Mouse (Mus musculus): ENCODE results near the gene Mto1. TPM values are rescaled to one million over a fixed set of nuclear protein-coding genes. Genes with fewer than 3 reads are reported as not detected.
"Not testable (repeated sequence)": the region's sequence is repeated elsewhere in the genome, so short reads cannot be mapped to it uniquely, and the experiment has no call there.

Gene Mto1
- total RNA-seq, 2 experiments from 2014 or later: 23.9 to 25.2 TPM

- intact Hi-C loops (cut with DNase I): no loop called here
- no peak for DNase-seq (ENCODE audit: low spot score in 2 of 2)
Measured at GRCm38 (mm10) chr9:78474771-78475382, 26.9 kb downstream of the Mto1 start.

GRCm38 (mm10) chr9:78475383-78475780 lies 27.4 kb downstream of the Mto1 start:
- intact Hi-C loops (cut with DNase I): no loop called here
- no peak for DNase-seq (ENCODE audit: low spot score in 2 of 2)

- intact Hi-C loops (cut with DNase I): no loop called here
Measured at GRCm38 (mm10) chr9:78475873-78476272, 27.9 kb downstream of the Mto1 start.

GRCm38 (mm10) chr9:78476531-78477020 lies 28.6 kb downstream of the Mto1 start:
- DNase-seq (ENCODE audit: low spot score in 2 of 2): no peak
- intact Hi-C loops (cut with DNase I): no loop called here

More at GRCm38 (mm10) chr9:78475873-78476272, 27.9 kb downstream of the Mto1 start:
- DNase-seq (ENCODE audit: low spot score in 2 of 2): no peak

- intact Hi-C loops (cut with DNase I): no loop called here
- DNase-seq (ENCODE audit: low spot score in 2 of 2): no peak
Measured at GRCm38 (mm10) chr9:78477021-78477551, 29.1 kb downstream of the Mto1 start.

GRCm38 (mm10) chr9:78478009-78478605 lies 30.1 kb downstream of the Mto1 start:
- intact Hi-C loops (cut with DNase I); DNase-seq (ENCODE audit: low spot score in 2 of 2): not testable (repeated sequence)

GRCm38 (mm10) chr9:78479308-78479707 lies 31.3 kb downstream of the Mto1 start:
- DNase-seq (ENCODE audit: low spot score in 2 of 2); intact Hi-C loops (cut with DNase I): not testable (repeated sequence)

- intact Hi-C loops (cut with DNase I): loop anchor here (2.0 kb wide), 2 partner anchors 47 to 73 kb away; no protein-coding TSS in a partner anchor
- DNase-seq (ENCODE audit: low spot score in 2 of 2): not testable (repeated sequence)
Measured at GRCm38 (mm10) chr9:78480227-78480626, 32.2 kb downstream of the Mto1 start.

GRCm38 (mm10) chr9:78480706-78481358 lies 32.8 kb downstream of the Mto1 start:
- peak; percentile 79 for DNase-seq (ENCODE audit: low spot score in 2 of 2)
- intact Hi-C loops (cut with DNase I): loop anchor here (2.0 kb wide), 2 partner anchors 46 to 72 kb away; no protein-coding TSS in a partner anchor

- peak; percentile 93 to 94 for DNase-seq (ENCODE audit: low spot score in 2 of 2)
- intact Hi-C loops (cut with DNase I): loop anchor here (2.0 kb wide), 2 partner anchors 45 to 71 kb away; no protein-coding TSS in a partner anchor
Measured at GRCm38 (mm10) chr9:78481423-78482331, 33.7 kb downstream of the Mto1 start.

- DNase-seq (ENCODE audit: low spot score in 2 of 2): no peak
Measured at GRCm38 (mm10) chr9:78482386-78482785, 34.4 kb downstream of the Mto1 start.

GRCm38 (mm10) chr9:78484660-78485059 lies 36.7 kb downstream of the Mto1 start:
- no peak for DNase-seq (ENCODE audit: low spot score in 2 of 2)
- intact Hi-C loops (cut with DNase I): no loop called here

More at GRCm38 (mm10) chr9:78482386-78482785, 34.4 kb downstream of the Mto1 start:
- intact Hi-C loops (cut with DNase I): no loop called here

- intact Hi-C loops (cut with DNase I); DNase-seq (ENCODE audit: low spot score in 2 of 2): not testable (repeated sequence)
Measured at GRCm38 (mm10) chr9:78488021-78488420, 40.0 kb downstream of the Mto1 start.

GRCm38 (mm10) chr9:78488890-78489420 lies 40.9 kb downstream of the Mto1 start, which contains the start of gene Eef1a1:
Gene Eef1a1 (minus strand): TSS chr9:78489151.
- peak; percentile 32 to 33 for DNase-seq (ENCODE audit: low spot score in 2 of 2)
- intact Hi-C loops (cut with DNase I): no loop called here

GRCm38 (mm10) chr9:78491169-78491568 lies 43.2 kb downstream of the Mto1 start:
- intact Hi-C loops (cut with DNase I): no loop called here
- no peak for DNase-seq (ENCODE audit: low spot score in 2 of 2)

GRCm38 (mm10) chr9:78492254-78492653 lies 44.2 kb downstream of the Mto1 start:
- DNase-seq (ENCODE audit: low spot score in 2 of 2): no peak
- intact Hi-C loops (cut with DNase I): no loop called here

GRCm38 (mm10) chr9:78493171-78493570 lies 45.2 kb downstream of the Mto1 start:
- no peak for DNase-seq (ENCODE audit: low spot score in 2 of 2)
- intact Hi-C loops (cut with DNase I): no loop called here

GRCm38 (mm10) chr9:78500386-78500785 lies 52.4 kb downstream of the Mto1 start:
- no peak for DNase-seq (ENCODE audit: low spot score in 2 of 2)
- intact Hi-C loops (cut with DNase I): no loop called here

GRCm38 (mm10) chr9:78501284-78501683 lies 53.3 kb downstream of the Mto1 start:
- DNase-seq (ENCODE audit: low spot score in 2 of 2): no peak
- intact Hi-C loops (cut with DNase I): no loop called here

Data from left cerebral cortex, postnatal 36 days (tissue).